Mouse (Mus musculus) embryo, embryonic 11.5 days (tissue): ENCODE data around the gene 1700001O22Rik.

ENCODE experiments used
- DNase-seq: peaks from one replicate; pipeline ENCODE4 v3.0.0-alpha.2; 2012; ENCODE audit warnings: low read depth, low spot score

1700001O22Rik gene

GRCm38 (mm10) chr2:30754831-30755230 is 48.6 kb downstream of the 1700001O22Rik start:
- no peak for DNase-seq

GRCm38 (mm10) chr2:30753219-30753618 is 50.2 kb downstream of the 1700001O22Rik start:
- DNase-seq, result no peak

- DNase-seq, result no peak
Measured at GRCm38 (mm10) chr2:30752471-30752870, 51.0 kb downstream of the 1700001O22Rik start.

- no peak for DNase-seq
Measured at GRCm38 (mm10) chr2:30750025-30750424, 53.4 kb downstream of the 1700001O22Rik start.

- no peak for DNase-seq
Measured at GRCm38 (mm10) chr2:30747602-30748162, 55.8 kb downstream of the 1700001O22Rik start.
